Mouse (Mus musculus): ENCODE data around the gene Id2. TPM values are rescaled to one million over a fixed set of nuclear protein-coding genes. Genes with fewer than 3 reads are reported as not detected.

Gene Id2
- polyA plus RNA-seq, 1 experiment from 2014 or later = 159 TPM

- no peak for DNase-seq (ENCODE audit: low spot score)
Measured at GRCm38 (mm10) chr12:25086966-25087365, 10.0 kb downstream of the Id2 start.

GRCm38 (mm10) chr12:25083260-25084178 lies 13.4 kb downstream of the Id2 start:
- DNase-seq (ENCODE audit: low spot score) = no peak

GRCm38 (mm10) chr12:25074344-25074743 lies 22.6 kb downstream of the Id2 start:
- DNase-seq (ENCODE audit: low spot score) = no peak

GRCm38 (mm10) chr12:25073374-25073773 lies 23.6 kb downstream of the Id2 start:
- DNase-seq (ENCODE audit: low spot score) = no peak

- DNase-seq (ENCODE audit: low spot score) = no peak
Measured at GRCm38 (mm10) chr12:25062264-25062663, 34.7 kb downstream of the Id2 start.

GRCm38 (mm10) chr12:25060901-25061300 lies 36.0 kb downstream of the Id2 start:
- DNase-seq (ENCODE audit: low spot score) = no peak

GRCm38 (mm10) chr12:25059487-25060200 lies 37.3 kb downstream of the Id2 start:
- DNase-seq (ENCODE audit: low spot score) = no peak

GRCm38 (mm10) chr12:25054963-25055362 lies 42.0 kb downstream of the Id2 start:
- peak; percentile 65 for DNase-seq (ENCODE audit: low spot score)

- peak; percentile 5 for DNase-seq (ENCODE audit: low spot score)
Measured at GRCm38 (mm10) chr12:25054511-25054910, 42.4 kb downstream of the Id2 start.

GRCm38 (mm10) chr12:25049253-25049652 lies 47.7 kb downstream of the Id2 start:
- no peak for DNase-seq (ENCODE audit: low spot score)

GRCm38 (mm10) chr12:25044579-25044978 lies 52.4 kb downstream of the Id2 start:
- no peak for DNase-seq (ENCODE audit: low spot score)

- no peak for DNase-seq (ENCODE audit: low spot score)
Measured at GRCm38 (mm10) chr12:25044056-25044455, 52.9 kb downstream of the Id2 start.

Other genes starting within 250 kb of the Id2 start
- 14.2 and 15.8 TPM in 2 replicates for gene Kidins220, start 122.2 kb downstream of the Id2 start, polyA plus RNA-seq (2015; fragmentation: Nextera tagmentation; extraction: Ambion mirVana)